Mouse (Mus musculus): ENCODE measurements around the gene Atxn2.

GRCm38 (mm10) chr5:121854768-121855167, 143.6 kb downstream of the Atxn2 start:
- TF ChIP-seq MAFK (IDR thresholded peaks at IDR 0.05; ENCODE audit: insufficient read depth, low read depth, low read length) (no peak), CHD2 (IDR thresholded peaks at IDR 0.05; ENCODE audit: low read depth, low read length) (no peak), ZNF384 (IDR thresholded peaks at IDR 0.05; ENCODE audit: low read depth, low read length) (no peak)
